Mouse (Mus musculus): ENCODE measurements around the gene Hcfc1r1. TPM values are rescaled to one million over a fixed set of nuclear protein-coding genes. Genes with fewer than 3 reads are reported as not detected.

Hcfc1r1 gene
- polyA plus RNA-seq, 1 experiment from 2014 or later: 29.0 TPM

DNA sequence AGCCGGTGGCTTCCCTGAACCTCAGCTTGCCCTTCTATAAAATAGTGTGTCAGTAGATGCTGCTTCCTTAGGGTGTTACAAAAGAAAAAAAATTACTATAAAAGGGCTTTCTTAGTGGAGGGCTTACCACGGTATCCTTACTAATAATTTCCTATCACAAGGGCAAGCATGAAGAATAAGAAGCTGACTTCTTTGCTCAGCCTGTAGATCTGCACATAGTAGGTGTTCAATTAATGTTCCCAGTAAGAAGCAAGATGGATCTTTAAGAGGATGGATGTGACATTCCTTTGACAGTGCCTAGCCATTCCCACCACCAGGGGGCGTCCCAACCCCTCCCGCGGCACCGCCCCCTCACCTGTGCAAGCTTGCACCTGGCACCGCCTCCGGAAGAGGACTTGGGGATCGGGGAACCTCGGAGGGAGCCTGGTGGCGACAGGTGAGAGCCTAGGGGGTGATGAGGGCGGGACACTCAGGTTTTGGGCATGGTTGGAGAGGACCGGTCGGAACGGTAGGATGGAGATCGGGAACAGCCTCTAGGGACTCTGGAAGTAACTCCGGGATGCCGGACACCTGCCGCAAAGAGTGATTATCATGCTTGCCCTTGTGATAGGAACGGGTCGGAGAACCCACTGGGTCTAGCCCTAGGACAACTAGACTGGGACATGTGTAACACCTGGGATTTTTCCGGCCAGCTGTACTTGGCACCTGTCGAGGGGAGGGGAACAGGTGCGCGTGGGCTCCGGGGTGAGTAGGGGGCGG is 13.1 kb upstream of the Hcfc1r1 start, which contains the start of gene Bicdl2:
TSS of gene Bicdl2 (plus strand) at position 390 of the 759 bp plus-strand sequence.
- peaks cover 20% of the 10 kb centered on the region for H3K4me1 ChIP-seq
- peak within 1 kb of the TSS; percentile 29; the same call in 1 of the 2 replicates for H3K4me3 ChIP-seq
- H3K27me3 ChIP-seq (ENCODE audit: poor library complexity, severe bottlenecking): peaks cover 50% of the 10 kb centered on the region
- H3K27ac ChIP-seq: no peak within 1 kb of the TSS
- no peak for DNase-seq (ENCODE audit: extremely low spot score, low spot score)
- 0 out of 2 replicates have a peak, but pooled peaks cover 1% of the 10 kb centered on the region for H3K36me3 ChIP-seq (replicated peaks)
- no peaks in the 10 kb centered on the region for H3K9me3 ChIP-seq
- 5% methylated on average over 27 of the region's 27 CpGs for WGBS

DNA sequence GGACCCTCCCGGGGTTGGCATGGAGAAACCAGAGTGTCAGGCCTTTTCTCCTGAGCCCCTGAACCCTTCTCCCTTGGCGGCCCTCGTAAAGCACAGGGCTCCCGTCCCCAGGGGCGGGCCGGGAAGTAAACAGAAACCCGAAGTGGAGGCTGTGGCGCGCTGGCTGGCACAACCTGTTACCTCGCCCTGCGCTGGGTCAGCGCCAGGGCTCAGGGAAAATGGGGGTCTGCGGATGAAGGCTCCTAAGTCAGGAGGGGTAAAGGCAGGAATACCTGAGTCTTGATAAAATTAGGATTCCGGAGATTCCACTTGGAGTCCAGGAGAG is 12.6 kb upstream of the Hcfc1r1 start:
- DNase-seq (ENCODE audit: extremely low spot score, low spot score): no peak
- Histone ChIP-seq H3K27ac (no peak overlapping the region), H3K36me3 (replicated peaks) (0 out of 2 replicates have a peak, but pooled peaks cover 4% of the 10 kb centered on the region), H3K4me3 (0 out of 2 replicates have a peak overlapping the region, but pooled peaks have one; percentile 29), H3K4me1 (peaks cover 26% of the 10 kb centered on the region), H3K27me3 (ENCODE audit: poor library complexity, severe bottlenecking) (peaks cover 50% of the 10 kb centered on the region), H3K9me3 (no peaks in the 10 kb centered on the region)
- WGBS: 4% methylated on average over 14 of the region's 14 CpGs

DNA sequence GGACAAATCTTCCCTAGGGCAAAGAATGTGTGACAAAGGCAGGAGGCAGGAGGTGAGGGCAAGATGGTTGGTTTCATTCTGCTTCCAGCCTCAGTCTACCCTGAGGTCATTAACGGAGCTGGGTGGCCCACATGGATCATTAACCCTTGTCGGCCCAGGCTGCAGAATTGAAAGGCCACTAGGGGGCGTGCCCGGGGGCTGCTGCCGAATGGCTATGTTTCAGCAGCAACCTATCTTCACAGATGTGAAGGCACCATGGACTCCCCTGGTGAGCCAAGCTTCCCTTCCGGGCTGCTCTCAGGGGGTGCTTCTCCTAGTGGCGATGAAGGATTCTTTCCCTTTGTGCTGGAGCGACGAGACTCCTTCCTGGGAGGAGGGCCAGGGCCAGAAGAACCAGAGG is 11.9 kb upstream of the Hcfc1r1 start:
- no peak for DNase-seq (ENCODE audit: extremely low spot score, low spot score)

DNA sequence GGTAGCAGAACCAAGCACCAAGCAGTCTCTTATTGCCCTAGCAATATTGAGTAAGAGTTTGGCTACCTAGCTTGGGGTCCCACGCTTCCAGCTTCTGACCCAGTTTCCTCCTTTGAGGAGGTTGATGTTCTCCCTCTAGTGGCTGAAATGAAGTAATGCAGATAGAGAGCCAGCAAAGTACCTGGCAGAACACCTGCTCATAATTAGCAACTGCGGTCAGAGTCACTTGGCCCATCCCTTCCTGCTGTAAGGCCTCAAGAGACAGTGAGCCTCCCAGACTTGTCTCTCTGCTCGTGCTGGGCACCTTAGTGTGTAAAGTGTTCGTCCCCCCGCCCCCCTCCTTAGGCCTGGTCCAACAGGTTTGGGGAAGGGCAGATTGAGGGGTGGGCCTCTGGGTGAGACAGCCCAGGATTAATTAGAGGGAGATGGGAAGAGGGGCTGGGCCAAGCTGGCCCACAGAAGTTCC is 8.8 kb upstream of the Hcfc1r1 start:
- peaks cover 40% of the 10 kb centered on the region for H3K36me3 ChIP-seq (replicated peaks)
- H3K4me3 ChIP-seq: no peak overlapping the region
- peaks cover 40% of the 10 kb centered on the region for H3K27me3 ChIP-seq (ENCODE audit: poor library complexity, severe bottlenecking)
- no peak overlapping the region for H3K27ac ChIP-seq
- 11% methylated on average over 5 of the region's 5 CpGs for WGBS
- H3K9me3 ChIP-seq: no peaks in the 10 kb centered on the region
- peaks cover 29% of the 10 kb centered on the region for H3K4me1 ChIP-seq
- no peak for DNase-seq (ENCODE audit: extremely low spot score, low spot score)

More for the DNA sequence above, 11.9 kb upstream of the Hcfc1r1 start:
- peaks cover 9% of the 10 kb centered on the region for H3K36me3 ChIP-seq (replicated peaks)
- H3K4me1 ChIP-seq: peaks cover 29% of the 10 kb centered on the region
- peaks cover 50% of the 10 kb centered on the region for H3K27me3 ChIP-seq (ENCODE audit: poor library complexity, severe bottlenecking)
- no peaks in the 10 kb centered on the region for H3K9me3 ChIP-seq
- no peak overlapping the region for H3K27ac ChIP-seq
- WGBS: 4% methylated on average over 9 of the region's 9 CpGs
- no peak overlapping the region for H3K4me3 ChIP-seq

DNA sequence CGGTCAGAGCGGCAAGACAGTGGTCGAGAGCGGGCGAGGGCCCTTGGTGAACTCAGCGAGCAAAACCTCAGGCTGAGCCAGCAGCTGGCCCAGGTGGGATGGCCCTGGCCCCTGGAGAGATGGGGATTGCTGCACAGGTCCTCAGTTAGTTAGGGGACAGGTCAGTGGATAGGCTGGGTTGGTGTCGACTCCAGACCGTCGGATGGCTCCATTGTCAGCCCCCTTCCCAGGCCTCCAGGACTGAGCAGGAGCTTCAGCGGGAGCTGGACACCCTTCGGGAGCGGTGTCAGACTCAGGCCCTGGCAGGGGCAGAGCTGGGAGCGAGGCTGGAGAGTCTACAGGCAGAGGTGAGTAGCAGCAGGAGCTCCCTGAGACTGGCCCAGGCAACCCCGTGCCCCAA is 7.9 kb upstream of the Hcfc1r1 start:
- no peak for DNase-seq (ENCODE audit: extremely low spot score, low spot score)
- H3K9me3 ChIP-seq: no peaks in the 10 kb centered on the region
- H3K4me3 ChIP-seq: no peak overlapping the region
- H3K36me3 ChIP-seq (replicated peaks): peaks cover 49% of the 10 kb centered on the region
- 80% methylated on average over 14 of the region's 14 CpGs for WGBS
- H3K27ac ChIP-seq: peak overlapping the region; percentile 44; the same call in 1 of the 2 replicates
- H3K27me3 ChIP-seq (ENCODE audit: poor library complexity, severe bottlenecking): peaks cover 31% of the 10 kb centered on the region
- H3K4me1 ChIP-seq: peaks cover 26% of the 10 kb centered on the region

DNA sequence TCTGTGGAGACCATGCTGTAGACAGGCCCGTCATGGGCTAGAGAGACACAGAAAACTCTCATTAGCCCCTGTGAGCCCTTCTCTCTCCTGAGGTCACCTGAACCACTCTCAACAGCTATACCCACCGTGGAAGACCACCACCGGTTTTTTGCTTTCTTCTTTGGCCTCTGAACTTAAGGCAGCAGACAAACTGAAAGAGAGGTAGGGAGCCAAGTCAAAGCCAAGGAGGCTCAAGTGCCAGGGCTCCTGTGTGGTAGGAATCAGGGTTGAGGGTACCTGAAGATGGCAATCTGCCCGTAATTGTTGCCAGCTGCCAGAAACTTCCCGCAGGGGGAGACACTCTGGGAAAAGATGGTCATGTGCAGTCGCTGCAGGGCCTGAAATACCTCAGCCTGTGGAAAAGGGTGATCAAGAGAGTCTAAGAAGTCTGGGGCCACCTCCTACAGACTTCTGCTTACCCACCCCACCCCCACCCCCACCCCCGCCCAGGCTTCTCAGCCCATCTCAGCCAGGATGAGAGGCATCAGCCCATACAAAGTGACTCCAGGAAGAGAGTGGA is 2.8 kb upstream of the Hcfc1r1 start:
- Histone ChIP-seq H3K36me3 (replicated peaks) (peaks cover 48% of the 10 kb centered on the region), H3K27me3 (ENCODE audit: poor library complexity, severe bottlenecking) (peaks cover 15% of the 10 kb centered on the region), H3K27ac (no peak overlapping the region), H3K9me3 (no peaks in the 10 kb centered on the region), H3K4me3 (no peak overlapping the region), H3K4me1 (peaks cover 36% of the 10 kb centered on the region)
- WGBS: 91% methylated on average over 7 of the region's 7 CpGs
- DNase-seq (ENCODE audit: extremely low spot score, low spot score): no peak

DNA sequence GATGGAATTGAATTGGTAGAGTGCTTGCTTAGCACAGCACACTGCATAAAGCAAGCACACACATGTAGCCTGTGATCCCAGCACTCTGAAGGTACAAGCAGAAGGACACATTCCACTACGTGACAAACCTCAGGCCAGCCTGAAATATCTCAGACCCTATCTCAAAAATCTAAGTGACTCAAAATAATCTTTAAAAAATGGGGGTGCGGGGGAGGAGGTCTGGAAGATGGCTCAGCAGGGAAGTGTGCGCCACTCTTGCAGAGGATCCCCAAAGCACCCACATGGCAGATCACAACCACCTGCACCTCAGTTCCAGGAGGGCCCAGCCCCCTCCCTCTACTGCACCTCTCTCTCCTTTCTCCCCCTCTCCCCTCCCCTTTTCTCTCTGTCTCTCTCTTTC is 1.9 kb upstream of the Hcfc1r1 start:
- WGBS: 94% methylated on average over 3 of the region's 3 CpGs
- Histone ChIP-seq H3K9me3 (no peaks in the 10 kb centered on the region), H3K27me3 (ENCODE audit: poor library complexity, severe bottlenecking) (peaks cover 25% of the 10 kb centered on the region), H3K27ac (no peak overlapping the region), H3K36me3 (replicated peaks) (peaks cover 43% of the 10 kb centered on the region), H3K4me3 (no peak overlapping the region), H3K4me1 (peaks cover 39% of the 10 kb centered on the region)
- no peak for DNase-seq (ENCODE audit: extremely low spot score, low spot score)

DNA sequence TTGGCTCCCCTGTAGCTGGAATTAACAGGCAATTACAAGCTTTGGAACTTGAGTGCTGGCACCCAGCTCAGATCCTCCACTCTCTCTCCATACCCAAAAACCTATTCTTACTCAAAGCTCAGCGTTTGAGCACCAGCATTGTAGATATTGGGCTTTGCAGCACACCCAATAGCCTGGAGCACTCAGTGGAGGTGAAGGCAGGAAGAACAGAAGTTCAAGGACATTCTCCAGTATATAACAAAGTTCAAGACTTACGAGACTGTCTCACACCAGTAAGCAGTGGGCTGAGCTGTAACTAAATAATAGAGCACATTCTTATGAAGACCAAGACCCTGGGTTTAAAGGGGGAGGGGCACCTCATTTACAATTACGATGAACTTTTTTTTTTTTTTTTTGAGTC is 635 bp upstream of the Hcfc1r1 start:
- Histone ChIP-seq H3K9me3 (no peaks in the 10 kb centered on the region), H3K36me3 (replicated peaks) (peaks cover 31% of the 10 kb centered on the region), H3K27ac (no peak overlapping the region), H3K4me3 (peak overlapping the region; percentile 68), H3K4me1 (peaks cover 52% of the 10 kb centered on the region), H3K27me3 (ENCODE audit: poor library complexity, severe bottlenecking) (peaks cover 36% of the 10 kb centered on the region)
- DNase-seq (ENCODE audit: extremely low spot score, low spot score): no peak
- WGBS: 70% methylated on average over 3 of the region's 3 CpGs

DNA sequence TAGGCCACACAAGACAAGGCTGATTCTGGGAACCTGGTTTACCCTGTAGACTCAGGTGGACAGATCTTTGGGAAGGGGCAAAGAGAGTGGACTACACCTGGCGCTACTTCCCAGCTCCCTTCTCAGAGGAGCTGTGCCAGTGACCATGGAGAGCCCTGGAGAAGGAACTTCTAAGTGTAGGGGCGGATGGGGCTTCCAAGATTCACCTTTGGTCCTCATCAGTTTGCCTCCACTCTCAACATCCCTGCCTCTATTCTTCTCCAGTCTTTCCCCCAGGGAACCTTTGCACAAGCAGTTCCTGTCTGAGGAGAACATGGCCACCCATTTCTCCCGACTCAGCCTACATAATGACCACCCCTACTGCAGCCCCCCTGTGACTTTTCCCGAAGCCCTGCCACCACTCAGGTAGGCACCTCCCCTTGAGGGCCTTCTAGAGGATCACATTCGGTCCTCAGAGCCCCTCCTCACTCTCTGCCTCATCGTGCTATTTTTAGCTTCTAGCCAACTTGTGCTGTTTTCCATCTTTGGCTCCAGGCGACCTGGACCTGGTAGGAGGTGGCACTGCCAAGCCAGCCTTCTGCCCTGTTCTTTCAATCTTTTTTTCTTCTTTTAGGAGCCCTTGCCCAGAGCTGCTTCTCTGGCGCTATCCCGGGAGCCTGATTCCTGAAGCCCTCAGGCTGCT is 1.0 kb downstream of the Hcfc1r1 start:
- H3K27me3 ChIP-seq (ENCODE audit: poor library complexity, severe bottlenecking): peaks cover 53% of the 10 kb centered on the region
- no peak for DNase-seq (ENCODE audit: extremely low spot score, low spot score)
- H3K4me3 ChIP-seq: peak overlapping the region; percentile 68
- H3K27ac ChIP-seq: peak overlapping the region; percentile 93
- WGBS: 49% methylated on average over 9 of the region's 9 CpGs
- peaks cover 14% of the 10 kb centered on the region for H3K36me3 ChIP-seq (replicated peaks)
- peaks cover 58% of the 10 kb centered on the region for H3K4me1 ChIP-seq
- no peaks in the 10 kb centered on the region for H3K9me3 ChIP-seq

DNA sequence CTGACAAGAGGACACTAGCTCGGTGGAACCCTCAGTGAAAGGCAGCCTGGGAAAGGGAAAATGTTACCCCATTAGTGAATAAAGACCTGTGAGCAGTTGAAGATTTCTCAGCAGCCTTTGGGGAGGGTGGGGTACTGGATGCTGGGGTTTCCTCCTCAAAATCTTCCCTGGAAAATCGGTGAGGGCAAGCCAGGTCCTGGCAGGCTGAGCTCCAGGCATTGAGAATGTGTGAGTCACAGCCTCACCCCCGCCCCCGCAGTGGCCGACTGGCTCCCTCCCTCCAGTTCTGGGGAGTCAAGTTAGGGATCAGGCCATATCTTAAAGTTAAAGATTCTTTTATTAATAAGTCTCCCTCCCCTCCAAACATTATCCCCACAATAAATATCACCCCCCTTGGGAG is 1.7 kb downstream of the Hcfc1r1 start:
- peak overlapping the region; percentile 68; the same call in 1 of the 2 replicates for H3K4me3 ChIP-seq
- H3K9me3 ChIP-seq: no peaks in the 10 kb centered on the region
- no peak overlapping the region for H3K27ac ChIP-seq
- no peak for DNase-seq (ENCODE audit: extremely low spot score, low spot score)
- peaks cover 62% of the 10 kb centered on the region for H3K4me1 ChIP-seq
- peaks cover 60% of the 10 kb centered on the region for H3K27me3 ChIP-seq (ENCODE audit: poor library complexity, severe bottlenecking)
- WGBS: 44% methylated on average over 5 of the region's 5 CpGs
- peaks cover 7% of the 10 kb centered on the region for H3K36me3 ChIP-seq (replicated peaks)

DNA sequence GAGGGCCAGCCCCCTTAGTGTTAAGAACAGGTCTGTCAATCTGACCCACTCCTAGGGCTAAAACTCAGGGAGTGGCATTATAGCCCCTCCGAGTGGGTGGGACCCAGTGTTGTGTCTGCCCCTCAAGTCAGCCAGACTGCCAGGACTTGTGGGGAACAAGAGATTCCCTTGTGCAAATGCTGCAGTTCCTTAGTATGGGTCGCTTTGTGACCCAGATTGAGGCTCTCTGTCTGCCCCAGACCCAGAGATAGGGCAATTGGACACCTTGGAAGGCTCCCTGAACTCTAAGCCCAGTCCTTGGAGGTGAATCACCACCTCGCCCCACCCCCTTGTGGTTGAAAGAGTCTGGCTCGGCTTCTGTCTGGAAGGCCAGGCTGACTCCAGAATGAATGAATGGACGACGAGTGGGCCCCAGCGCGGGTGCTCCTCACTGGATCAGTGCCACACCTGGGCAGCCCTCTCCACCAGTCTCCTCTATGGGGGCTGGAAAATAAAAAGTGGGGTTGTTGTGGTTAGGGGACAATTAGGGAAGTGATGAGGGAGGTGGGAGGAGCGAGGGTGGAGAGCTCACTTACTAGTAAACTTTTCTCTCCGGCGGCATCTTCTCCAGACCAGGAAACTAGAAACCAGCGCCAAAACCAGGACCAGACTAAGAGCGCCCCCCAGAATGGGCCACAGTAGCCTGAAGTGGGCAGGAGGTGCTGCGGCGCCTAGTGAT is 2.3 kb downstream of the Hcfc1r1 start:
- no peak for DNase-seq (ENCODE audit: extremely low spot score, low spot score)
- Histone ChIP-seq H3K4me3 (peak overlapping the region; percentile 65), H3K27ac (peak overlapping the region; percentile 67), H3K36me3 (replicated peaks) (peaks cover 1% of the 10 kb centered on the region), H3K9me3 (no peaks in the 10 kb centered on the region), H3K4me1 (peaks cover 62% of the 10 kb centered on the region), H3K27me3 (ENCODE audit: poor library complexity, severe bottlenecking) (peaks cover 66% of the 10 kb centered on the region)
- WGBS: 9% methylated on average over 15 of the region's 15 CpGs

DNA sequence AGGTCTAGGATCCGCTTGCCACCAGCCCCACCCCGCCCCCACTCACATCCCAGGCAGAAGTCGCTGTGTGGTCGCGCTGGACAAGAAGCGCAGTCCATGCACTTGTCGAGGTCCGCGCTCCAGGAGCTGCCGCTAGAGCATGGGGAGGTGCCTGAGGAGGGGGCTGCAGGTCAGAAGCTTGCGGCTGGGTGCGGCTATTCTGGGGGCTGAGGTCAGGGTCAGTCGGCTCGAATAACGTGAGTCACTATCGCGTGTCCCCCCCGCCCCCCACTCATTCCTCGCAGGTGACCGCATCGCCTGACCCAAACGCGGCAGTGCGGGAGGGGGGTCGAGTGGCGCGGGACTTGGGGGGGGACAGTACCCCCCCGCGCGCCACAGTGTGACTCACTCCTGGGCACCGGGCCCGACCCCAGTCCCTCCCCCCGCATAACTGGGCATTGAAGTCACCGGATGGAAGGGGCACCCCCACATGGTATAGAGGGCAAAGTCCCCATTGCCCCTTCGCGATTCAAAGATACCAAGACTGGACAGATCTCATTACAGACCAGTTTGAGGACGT is 3.2 kb downstream of the Hcfc1r1 start:
- WGBS: under 1% methylated on average over 37 of the region's 37 CpGs
- Histone ChIP-seq H3K9me3 (no peaks in the 10 kb centered on the region), H3K4me1 (peaks cover 66% of the 10 kb centered on the region), H3K36me3 (replicated peaks) (no peaks in the 10 kb centered on the region), H3K27ac (peak overlapping the region; percentile 67), H3K4me3 (peak overlapping the region; percentile 65), H3K27me3 (ENCODE audit: poor library complexity, severe bottlenecking) (peaks cover 74% of the 10 kb centered on the region)
- peak; percentile 46 for DNase-seq (ENCODE audit: extremely low spot score, low spot score)

Data from forebrain, embryonic 10.5 days (tissue).